Mouse (Mus musculus) testis, adult 2 months (tissue): ENCODE results near the gene Tspan9. TPM values are rescaled to one million over a fixed set of nuclear protein-coding genes. Genes with fewer than 3 reads are reported as not detected.

Experiments
- H3K27ac ChIP-seq: fragments of 200-500 bp; 2 replicates; pipeline ENCODE4 v1.5.1; 2012; ENCODE audit warnings: low read depth, low read length; ENCODE audit not compliant: control insufficient read depth, insufficient read depth
- H3K27me3 ChIP-seq: fragments of 200-500 bp; 2 replicates; pipeline ENCODE4 v1.6.1; 2012; ENCODE audit warnings: mild to moderate bottlenecking, low read length, moderate library complexity; ENCODE audit not compliant: control insufficient read depth, insufficient read depth
- H3K36me3 ChIP-seq: fragments of 200-500 bp; 2 replicates; pipeline ENCODE4 v1.6.1; 2012; ENCODE audit warnings: mild to moderate bottlenecking, low read length; ENCODE audit not compliant: control insufficient read depth, insufficient read depth
- H3K4me1 ChIP-seq: fragments of 200-500 bp; 2 replicates; pipeline ENCODE4 v1.6.1; 2012; ENCODE audit warnings: low read length; ENCODE audit not compliant: control insufficient read depth, insufficient read depth
- H3K4me3 ChIP-seq: fragments of 200-500 bp; 2 replicates; pipeline ENCODE4 v1.5.1; 2012; ENCODE audit warnings: low read depth, mild to moderate bottlenecking, low read length, moderate library complexity, mixed read lengths; ENCODE audit not compliant: control insufficient read depth
- CTCF ChIP-seq: fragments of 200-500 bp; IDR thresholded peaks from 2 replicates; pipeline ENCODE4 v1.5.1; 2012; ENCODE audit warnings: low read depth, mild to moderate bottlenecking, inconsistent platforms, low read length, moderate library complexity; ENCODE audit not compliant: control insufficient read depth, insufficient read depth, insufficient replicate concordance
- POLR2A ChIP-seq: fragments of 200-500 bp; IDR thresholded peaks from 2 replicates; pipeline ENCODE4 v1.6.1; 2012; ENCODE audit warnings: low read depth, mild to moderate bottlenecking, inconsistent platforms, low read length, moderate library complexity; ENCODE audit not compliant: control insufficient read depth
- polyA plus RNA-seq: library from polyadenylated mRNA; depleted of rRNA; stranded (reverse); fragments of >200 nt; gene quantifications from 2 replicates; pipeline ENCODE4 v1.2.3, GENCODE M21; 2012

The Tspan9 gene
- polyA plus RNA-seq, 1 experiment: 3.5 TPM

- Histone ChIP-seq H3K4me1 (no peaks in the 10 kb centered on the region; the same call in 1 of the 2 replicates), H3K36me3 (no peaks in the 10 kb centered on the region), H3K27ac (no peak overlapping the region), H3K27me3 (no peaks in the 10 kb centered on the region), H3K4me3 (no peak overlapping the region)
- TF ChIP-seq CTCF (no peak), POLR2A (no peak)
Measured at GRCm38 (mm10) chr6:128112605-128113004, 30.8 kb downstream of the Tspan9 start.

- TF ChIP-seq POLR2A: no peak
- no peak for TF ChIP-seq CTCF
- Histone ChIP-seq H3K4me3 (no peak overlapping the region), H3K36me3 (no peaks in the 10 kb centered on the region), H3K27ac (no peak overlapping the region), H3K4me1 (no peaks in the 10 kb centered on the region; the same call in 1 of the 2 replicates), H3K27me3 (no peaks in the 10 kb centered on the region)
Measured at GRCm38 (mm10) chr6:128111784-128112183, 31.6 kb downstream of the Tspan9 start.

- Histone ChIP-seq H3K27me3 (no peaks in the 10 kb centered on the region), H3K36me3 (no peaks in the 10 kb centered on the region), H3K4me1 (no peaks in the 10 kb centered on the region; the same call in 1 of the 2 replicates), H3K27ac (no peak overlapping the region), H3K4me3 (no peak overlapping the region)
- TF ChIP-seq CTCF (no peak), POLR2A (no peak)
Measured at GRCm38 (mm10) chr6:128108324-128109035, 34.9 kb downstream of the Tspan9 start.

GRCm38 (mm10) chr6:128107698-128108097 lies 35.7 kb downstream of the Tspan9 start:
- Histone ChIP-seq H3K27ac (no peak overlapping the region), H3K27me3 (no peaks in the 10 kb centered on the region), H3K36me3 (no peaks in the 10 kb centered on the region), H3K4me1 (no peaks in the 10 kb centered on the region; the same call in 1 of the 2 replicates), H3K4me3 (no peak overlapping the region)
- TF ChIP-seq POLR2A (no peak), CTCF (no peak)

- H3K36me3 ChIP-seq: no peaks in the 10 kb centered on the region
- no peak for TF ChIP-seq POLR2A
- TF ChIP-seq CTCF: no peak
- no peaks in the 10 kb centered on the region for H3K27me3 ChIP-seq
- H3K27ac ChIP-seq: no peak overlapping the region
- no peak overlapping the region for H3K4me3 ChIP-seq
- H3K4me1 ChIP-seq: no peaks in the 10 kb centered on the region; the same call in 1 of the 2 replicates
Measured at GRCm38 (mm10) chr6:128106154-128106553, 37.2 kb downstream of the Tspan9 start.

- no peak overlapping the region for H3K4me3 ChIP-seq
- H3K4me1 ChIP-seq: no peaks in the 10 kb centered on the region; the same call in 1 of the 2 replicates
- H3K27me3 ChIP-seq: no peaks in the 10 kb centered on the region
- TF ChIP-seq CTCF: no peak
- no peak overlapping the region for H3K27ac ChIP-seq
- no peaks in the 10 kb centered on the region for H3K36me3 ChIP-seq
Measured at GRCm38 (mm10) chr6:128104712-128105324, 38.6 kb downstream of the Tspan9 start.

GRCm38 (mm10) chr6:128103874-128104273 lies 39.5 kb downstream of the Tspan9 start:
- Histone ChIP-seq H3K36me3 (no peaks in the 10 kb centered on the region), H3K4me1 (no peaks in the 10 kb centered on the region; the same call in 1 of the 2 replicates), H3K27ac (no peak overlapping the region), H3K27me3 (no peaks in the 10 kb centered on the region), H3K4me3 (no peak overlapping the region)
- TF ChIP-seq POLR2A (no peak), CTCF (no peak)
